Mouse (Mus musculus) ES-E14 (cell line): ENCODE results near the gene Ache. TPM values are rescaled to one million over a fixed set of nuclear protein-coding genes. Genes with fewer than 3 reads are reported as not detected.

Experiments
- DNase-seq: peaks from one replicate; pipeline ENCODE4 v3.0.0-alpha.2; 2013; ENCODE audit warnings: low read depth, low spot score
- H3K27ac ChIP-seq: 2 replicates; pipeline ENCODE4 v1.5.1; 2012; ENCODE audit warnings: low read depth, mild to moderate bottlenecking, low read length, moderate library complexity, mixed read lengths; ENCODE audit not compliant: poor library complexity, insufficient read depth, severe bottlenecking
- H3K36me3 ChIP-seq: 2 replicates; pipeline ENCODE4 v1.6.1; 2012; ENCODE audit warnings: mild to moderate bottlenecking, low read length, moderate library complexity, mixed read lengths; ENCODE audit not compliant: control insufficient read depth, poor library complexity, insufficient read depth, severe bottlenecking
- H3K4me1 ChIP-seq, 2 experiments: fragments of 150-350 bp in 1 of 2; sonication (generic) in 1 of 2; 2 replicates each; pipeline ENCODE4 v1.6.1; 2012; ENCODE audit warnings: low read length in 2 of 2, mild to moderate bottlenecking in 1 of 2, mixed read lengths in 1 of 2; ENCODE audit not compliant: control insufficient read depth in 2 of 2, insufficient read depth in 2 of 2, poor library complexity in 1 of 2
- H3K4me3 ChIP-seq, 2 experiments: fragments of 150-350 bp in 1 of 2; sonication (generic) in 1 of 2; 2 replicates each; pipeline ENCODE4 v1.5.1; 2012; ENCODE audit warnings: low read length in 2 of 2, low read depth in 1 of 2, mild to moderate bottlenecking in 1 of 2, mixed read lengths in 1 of 2; ENCODE audit not compliant: insufficient read depth in 1 of 2, poor library complexity in 1 of 2, severe bottlenecking in 1 of 2
- H3K9ac ChIP-seq: 2 replicates; pipeline ENCODE4 v1.6.1; 2012; ENCODE audit warnings: low read depth, mild to moderate bottlenecking, low read length, mixed read lengths; ENCODE audit not compliant: poor library complexity, insufficient read depth, severe bottlenecking
- H3K9me3 ChIP-seq: fragments of 150-350 bp; sonication (generic); 2 replicates; pipeline ENCODE4 v1.6.1; 2012; ENCODE audit warnings: low read depth, mild to moderate bottlenecking, low read length; ENCODE audit not compliant: control insufficient read depth, insufficient read depth
- CHD2 ChIP-seq: IDR thresholded peaks from 2 replicates; pipeline ENCODE4 v1.6.1; 2014; ENCODE audit warnings: mild to moderate bottlenecking, low read depth, low read length, inconsistent platforms
- HCFC1 ChIP-seq: IDR thresholded peaks from 2 replicates; pipeline ENCODE4 v1.6.1; 2012; ENCODE audit warnings: low read length, inconsistent platforms, borderline replicate concordance; ENCODE audit not compliant: insufficient read depth
- MAFK ChIP-seq: IDR thresholded peaks from 2 replicates; pipeline ENCODE4 v1.6.1; 2014; ENCODE audit warnings: mild to moderate bottlenecking, low read depth, low read length, inconsistent platforms; ENCODE audit not compliant: insufficient read depth
- ZC3H11A ChIP-seq: IDR thresholded peaks from 2 replicates; pipeline ENCODE4 v1.6.1; 2012; ENCODE audit warnings: low read depth, mild to moderate bottlenecking, inconsistent platforms, low read length, borderline replicate concordance
- ZNF384 ChIP-seq: IDR thresholded peaks from 2 replicates; pipeline ENCODE4 v1.6.1; 2012; ENCODE audit warnings: low read depth, low read length, inconsistent platforms
- in situ Hi-C, 2 experiments: fragments of 600-800 bp; cut with MboI; formaldehyde crosslinking; loops; one replicate each; pipeline ENCODE4 v1.15.1; 2025; ENCODE audit warnings: low sequenced_read_pairs in 2 of 2, inconsistent platforms in 1 of 2; ENCODE audit not compliant: unreplicated experiment in 2 of 2
- total RNA-seq: library from RNA; depleted of rRNA; stranded (reverse); fragments of 300-350 nt; gene quantifications from 2 replicates; pipeline ENCODE4 v1.2.3, GENCODE M21; 2012; rRNA removed

Ache gene
- 0.31 TPM in 1 of 2 replicates, not detected in the other for total RNA-seq

- TF ChIP-seq CHD2: no peak
- TF ChIP-seq ZC3H11A: no peak
- TF ChIP-seq HCFC1: no peak
- no peak for TF ChIP-seq ZNF384
- TF ChIP-seq MAFK: no peak
- Histone ChIP-seq H3K9me3 (no peaks in the 10 kb centered on the region), H3K4me1 (peaks cover 0 to 16% of the 10 kb centered on the region in 2 experiments; a peak in 2 of 4 replicates), H3K36me3 (no peaks in the 10 kb centered on the region), H3K4me3 (peak within 1 kb of the TSS; percentile 48 to 54), H3K27ac (no peak within 1 kb of the TSS), H3K9ac (peak within 1 kb of the TSS; percentile 34; the same call in 1 of the 2 replicates)
- in situ Hi-C loops: no loop called here
- no peak for DNase-seq
Measured at GRCm38 (mm10) chr5:137287032-137287952, at the start of gene Ache. TSS of gene Ache (plus strand) at chr5:137287519.

- in situ Hi-C loops: no loop called here
Measured at GRCm38 (mm10) chr5:137263897-137264720, 23.2 kb upstream of the Ache start.

GRCm38 (mm10) chr5:137264787-137265186, 22.5 kb upstream of the Ache start:
- no peak for DNase-seq
- Histone ChIP-seq H3K27ac (no peak overlapping the region), H3K9me3 (no peaks in the 10 kb centered on the region), H3K9ac (no peak overlapping the region), H3K4me3 (no peak overlapping the region), H3K36me3 (no peaks in the 10 kb centered on the region), H3K4me1 (no peaks in the 10 kb centered on the region; a peak in 1 of 4 replicates)
- in situ Hi-C loops: no loop called here
- TF ChIP-seq CHD2 (no peak), HCFC1 (no peak), ZC3H11A (no peak), ZNF384 (no peak), MAFK (no peak)

More at GRCm38 (mm10) chr5:137263897-137264720, 23.2 kb upstream of the Ache start:
- no peak overlapping the region for H3K9ac ChIP-seq
- H3K27ac ChIP-seq: no peak overlapping the region
- no peak overlapping the region for H3K4me3 ChIP-seq
- H3K9me3 ChIP-seq: no peaks in the 10 kb centered on the region
- no peak for DNase-seq
- no peaks in the 10 kb centered on the region; a peak in 1 of 4 replicates for H3K4me1 ChIP-seq
- H3K36me3 ChIP-seq: no peaks in the 10 kb centered on the region
- TF ChIP-seq HCFC1 (no peak), ZNF384 (no peak), ZC3H11A (no peak), MAFK (no peak)

GRCm38 (mm10) chr5:137268131-137268910, 19.0 kb upstream of the Ache start:
- Histone ChIP-seq H3K27ac (peak overlapping the region; percentile 40; the same call in 1 of the 2 replicates), H3K36me3 (no peaks in the 10 kb centered on the region), H3K9ac (peak overlapping the region; percentile 17; the same call in 1 of the 2 replicates), H3K4me3 (peak overlapping the region; percentile 27 to 44), H3K4me1 (no peaks in the 10 kb centered on the region; a peak in 1 of 4 replicates), H3K9me3 (no peaks in the 10 kb centered on the region)
- in situ Hi-C loops: no loop called here
- DNase-seq: no peak
- TF ChIP-seq MAFK: no peak
- no peak for TF ChIP-seq HCFC1
- no peak for TF ChIP-seq ZC3H11A
- TF ChIP-seq ZNF384: no peak
- no peak for TF ChIP-seq CHD2
